Mouse (Mus musculus): ENCODE data around the gene Tubgcp5.

DNA sequence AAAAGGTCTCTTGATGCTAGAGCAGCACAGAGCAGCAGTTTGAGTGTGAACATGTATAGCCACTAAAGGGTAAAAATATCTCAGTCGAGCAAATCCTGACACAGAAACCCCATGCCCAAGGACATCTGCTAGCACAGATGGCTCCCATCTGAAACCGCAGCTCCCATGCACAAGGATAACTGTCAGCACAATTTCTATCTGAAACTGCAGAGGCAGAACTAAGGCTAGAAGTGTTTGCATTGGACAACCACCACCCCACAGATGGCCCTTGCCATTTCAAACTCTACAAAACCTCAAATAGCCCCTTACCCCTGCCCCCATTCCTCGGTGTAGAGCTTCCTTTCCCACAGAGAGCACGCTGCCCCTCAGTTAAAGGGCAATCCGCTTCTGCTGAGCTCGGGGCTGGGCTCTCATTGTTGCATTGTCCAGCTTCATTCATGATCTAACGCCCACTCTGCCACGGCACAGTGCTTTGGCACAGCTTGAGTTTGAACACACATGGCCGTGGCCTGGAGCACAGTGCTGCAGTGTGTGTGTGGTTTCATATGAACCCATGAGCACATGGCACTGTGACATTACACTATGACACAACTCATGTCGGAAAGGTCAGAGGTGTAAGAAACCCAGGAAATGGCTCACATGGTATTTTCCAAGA, 49.3 kb upstream of the Tubgcp5 start:
- TF ChIP-seq CTCF (IDR thresholded peaks at IDR 0.05; ENCODE audit: low read depth) = no peak
- no peak for TF ChIP-seq EP300 (IDR thresholded peaks at IDR 0.05; ENCODE audit: low read depth)

Data from heart, postnatal 0 days (tissue).